Mouse (Mus musculus) embryonic fibroblast, embryonic 13.5 days (primary cell): ENCODE measurements around the gene Cfap43. TPM values are rescaled to one million over a fixed set of nuclear protein-coding genes. Genes with fewer than 3 reads are reported as not detected.

ENCODE experiments used
- H3K27ac ChIP-seq: 2 replicates; pipeline ENCODE4 v1.5.1; 2012; ENCODE audit warnings: low read length, control low read depth, inconsistent platforms; ENCODE audit not compliant: insufficient read depth
- H3K4me1 ChIP-seq: 2 replicates; pipeline ENCODE4 v1.6.1; 2011; ENCODE audit warnings: low read length; ENCODE audit not compliant: control insufficient read depth, insufficient read depth
- H3K4me3 ChIP-seq: 2 replicates; pipeline ENCODE4 v1.5.1; 2011; ENCODE audit warnings: mild to moderate bottlenecking, control low read depth, low read length; ENCODE audit not compliant: insufficient read depth
- CTCF ChIP-seq: IDR thresholded peaks from 2 replicates; pipeline ENCODE4 v1.5.1; 2011; ENCODE audit warnings: mild to moderate bottlenecking, control low read depth, low read length, moderate library complexity, borderline replicate concordance; ENCODE audit not compliant: insufficient read depth
- POLR2A ChIP-seq: IDR thresholded peaks from 2 replicates; pipeline ENCODE4 v1.6.1; 2011; ENCODE audit warnings: low read depth, mild to moderate bottlenecking, control low read depth, low read length, moderate library complexity
- polyA plus RNA-seq: library from polyadenylated mRNA; stranded (reverse); fragments of >200 nt; gene quantifications from 2 replicates; pipeline ENCODE4 v1.2.4, GENCODE M21; 2011; ENCODE audit warnings: low read depth; ENCODE audit not compliant: missing spikeins, insufficient read length

The Cfap43 gene
- polyA plus RNA-seq, 1 experiment, result not detected

DNA sequence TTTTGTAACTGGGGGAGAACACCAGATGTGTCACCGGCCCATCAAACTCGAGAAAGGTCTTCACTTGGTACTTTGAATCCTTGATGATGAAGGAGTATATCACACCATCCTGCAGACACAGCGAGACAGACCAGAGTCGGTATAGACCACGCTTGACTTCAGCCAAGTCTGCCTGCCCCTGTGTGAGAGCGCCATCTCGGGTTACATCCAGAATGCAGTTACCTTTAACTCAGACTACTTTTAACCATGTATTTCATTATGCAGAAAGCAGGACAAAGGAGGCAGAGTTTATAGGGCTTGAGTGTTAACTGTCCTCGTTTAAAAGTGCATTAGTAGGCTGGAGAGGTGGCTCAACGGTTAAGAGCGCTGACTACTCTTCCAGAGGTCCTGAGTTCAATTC, 107.0 kb downstream of the Cfap43 start:
- TF ChIP-seq POLR2A (no peak), CTCF (no peak)
- Histone ChIP-seq H3K4me1 (no peaks in the 10 kb centered on the region), H3K27ac (no peak overlapping the region)

DNA sequence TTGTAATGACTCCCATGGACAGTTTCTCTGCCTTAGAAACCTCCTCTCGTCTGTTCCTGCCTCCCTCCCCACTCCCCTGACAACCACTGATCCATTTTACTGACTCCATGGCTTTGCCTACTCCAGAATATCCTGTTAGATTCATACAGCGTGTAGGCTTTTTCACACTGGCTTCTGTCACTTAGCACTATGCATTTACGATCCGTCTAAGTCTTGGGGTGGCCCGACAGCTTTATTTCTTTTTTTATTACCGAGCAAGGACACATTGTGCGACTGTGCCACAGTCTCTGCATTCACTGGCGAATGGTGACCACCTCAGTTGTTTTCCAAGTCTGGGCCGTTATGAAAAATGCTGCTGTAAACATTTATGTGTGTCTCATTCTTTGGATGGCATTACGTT, 120.5 kb downstream of the Cfap43 start:
- H3K4me3 ChIP-seq, result no peak overlapping the region
- no peaks in the 10 kb centered on the region for H3K4me1 ChIP-seq
- no peak for TF ChIP-seq CTCF
- no peak for TF ChIP-seq POLR2A
- H3K27ac ChIP-seq, result no peak overlapping the region

More for the DNA sequence above, 107.0 kb downstream of the Cfap43 start:
- H3K4me3 ChIP-seq, result no peak overlapping the region

DNA sequence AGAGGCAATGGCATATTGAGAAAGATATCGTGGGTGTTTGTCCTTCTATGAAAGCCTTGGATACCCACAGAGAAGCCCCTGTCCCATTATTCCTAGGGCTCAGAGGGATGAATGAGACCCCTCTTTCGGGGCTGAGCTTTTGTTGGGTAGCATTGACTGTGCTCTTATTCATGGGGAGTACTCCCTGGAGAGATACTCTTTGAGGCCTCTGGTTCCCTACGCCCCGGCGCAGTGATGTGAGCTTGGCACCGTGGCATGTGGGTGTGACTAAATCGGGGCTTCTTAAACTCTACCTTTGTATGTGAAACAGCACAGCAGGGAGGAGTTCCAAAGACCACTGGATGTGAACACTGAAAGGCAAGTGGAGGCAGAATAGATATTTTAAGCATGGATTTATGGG, 122.4 kb downstream of the Cfap43 start:
- TF ChIP-seq POLR2A (no peak), CTCF (no peak)
- H3K4me3 ChIP-seq, result no peak overlapping the region
- no peak overlapping the region for H3K27ac ChIP-seq
- no peaks in the 10 kb centered on the region for H3K4me1 ChIP-seq

DNA sequence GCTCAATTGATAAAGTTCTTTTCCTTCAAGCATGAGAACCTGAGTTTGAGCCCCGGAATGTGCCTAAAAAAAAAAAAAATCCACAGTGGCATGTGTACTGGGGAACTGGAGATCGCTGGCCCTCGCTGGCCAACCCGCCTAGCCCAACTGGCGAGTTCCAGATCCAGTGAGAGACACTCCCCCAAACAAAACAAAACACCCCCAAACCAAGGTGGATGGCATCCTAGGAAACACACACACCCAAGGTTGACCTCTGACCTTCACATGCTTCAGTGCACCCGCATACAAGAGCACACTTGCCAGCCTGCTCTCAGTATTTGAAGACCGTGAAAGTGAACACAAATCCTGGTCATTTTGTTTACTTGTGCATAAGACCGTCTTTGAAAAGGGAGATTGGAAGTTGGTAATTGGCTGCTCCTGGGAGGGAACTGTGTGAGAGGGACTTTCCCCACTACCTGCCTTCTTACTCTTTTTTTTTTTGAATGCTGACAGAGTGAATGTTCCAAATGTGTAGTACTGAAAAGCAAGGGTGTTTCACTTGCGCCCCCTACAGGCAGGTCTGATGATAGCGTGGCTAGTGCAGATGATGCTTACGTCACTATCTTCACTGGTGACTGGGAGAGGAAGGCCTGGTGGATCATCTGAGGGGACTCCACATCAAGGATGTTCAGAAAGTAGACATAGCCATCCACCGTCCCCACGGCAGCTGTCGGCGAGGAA, 123.9 kb downstream of the Cfap43 start:
- Histone ChIP-seq H3K4me1 (no peaks in the 10 kb centered on the region), H3K4me3 (no peak overlapping the region), H3K27ac (no peak overlapping the region)
- TF ChIP-seq POLR2A, result no peak
- TF ChIP-seq CTCF, result peak; percentile 71; the same call in 1 of the 2 replicates

DNA sequence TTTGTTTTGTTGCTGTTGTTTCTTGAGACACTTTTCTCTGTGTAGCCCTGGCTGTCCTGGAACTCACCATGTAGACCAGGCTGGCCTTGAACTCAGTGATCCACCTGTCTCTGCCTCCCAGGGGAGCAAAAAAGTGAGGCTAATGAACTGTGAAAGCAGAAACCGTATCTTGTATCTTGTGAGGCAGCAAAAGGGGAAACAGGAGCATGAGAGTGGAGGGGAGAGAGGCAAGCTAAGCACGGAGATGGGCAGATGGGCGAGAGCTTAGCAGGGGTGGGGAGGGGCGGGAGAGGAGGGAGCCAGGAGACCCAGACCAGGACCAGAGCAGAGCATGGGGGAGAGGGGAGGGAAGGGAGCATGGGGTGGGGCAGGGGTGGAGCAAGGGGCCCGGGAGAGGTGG, 124.8 kb downstream of the Cfap43 start:
- H3K4me3 ChIP-seq, result no peak overlapping the region
- H3K4me1 ChIP-seq, result no peaks in the 10 kb centered on the region
- H3K27ac ChIP-seq, result no peak overlapping the region
- no peak for TF ChIP-seq CTCF
- TF ChIP-seq POLR2A, result no peak

DNA sequence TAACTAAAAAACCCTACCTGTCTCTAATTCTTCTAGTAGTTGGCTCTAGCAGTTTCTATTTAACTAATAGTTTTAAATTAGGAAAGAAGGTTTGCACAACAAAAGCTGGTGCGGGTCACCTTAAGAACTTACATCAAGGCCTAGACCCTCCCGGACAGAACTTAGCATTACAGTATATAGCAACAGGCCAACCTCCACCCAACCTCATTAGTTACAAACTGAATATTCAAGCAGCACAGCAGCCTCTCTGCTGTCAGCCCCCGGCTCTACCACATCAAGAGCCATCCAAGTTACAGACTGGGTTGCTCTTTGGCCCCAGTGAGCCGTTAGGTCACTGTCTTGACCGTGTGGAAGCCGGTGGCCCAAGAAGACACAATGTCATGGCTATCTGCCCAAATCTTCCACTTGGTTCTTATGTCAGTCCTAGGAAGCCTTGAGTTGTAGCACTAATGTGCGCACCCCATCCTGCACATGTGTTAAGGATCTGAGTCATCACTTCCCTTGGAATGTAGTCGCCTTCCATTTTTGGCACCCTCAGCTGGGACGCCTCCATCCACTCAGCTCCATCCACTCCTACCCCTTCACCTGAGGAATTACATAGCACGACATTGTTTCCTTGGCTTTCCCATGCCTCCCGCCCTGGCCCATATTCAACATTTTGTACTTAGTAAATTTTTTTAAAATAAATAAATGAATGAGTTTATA, 128.6 kb downstream of the Cfap43 start:
- Histone ChIP-seq H3K27ac (no peak overlapping the region), H3K4me3 (no peak overlapping the region), H3K4me1 (no peaks in the 10 kb centered on the region)
- TF ChIP-seq CTCF (no peak), POLR2A (no peak)

DNA sequence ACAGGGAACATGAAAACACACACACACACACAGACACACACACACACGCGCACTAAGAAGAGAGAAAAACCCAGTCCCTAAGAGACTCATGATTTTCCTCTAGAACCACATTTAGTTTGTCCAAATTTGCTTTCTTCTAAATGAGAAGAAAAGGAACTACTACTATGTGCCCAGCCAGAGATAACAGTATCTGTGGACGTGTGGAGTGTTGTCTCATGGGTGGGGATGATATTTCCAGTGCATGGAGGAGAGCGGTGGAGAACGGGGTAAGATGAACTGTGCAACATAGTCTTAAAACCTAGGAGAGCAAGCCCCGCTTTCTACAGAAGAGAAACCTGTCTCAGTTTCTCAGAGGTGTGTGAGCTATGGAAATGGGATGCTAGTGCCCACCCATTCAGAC, 135.2 kb downstream of the Cfap43 start:
- Histone ChIP-seq H3K4me3 (no peak overlapping the region), H3K27ac (no peak overlapping the region)

DNA sequence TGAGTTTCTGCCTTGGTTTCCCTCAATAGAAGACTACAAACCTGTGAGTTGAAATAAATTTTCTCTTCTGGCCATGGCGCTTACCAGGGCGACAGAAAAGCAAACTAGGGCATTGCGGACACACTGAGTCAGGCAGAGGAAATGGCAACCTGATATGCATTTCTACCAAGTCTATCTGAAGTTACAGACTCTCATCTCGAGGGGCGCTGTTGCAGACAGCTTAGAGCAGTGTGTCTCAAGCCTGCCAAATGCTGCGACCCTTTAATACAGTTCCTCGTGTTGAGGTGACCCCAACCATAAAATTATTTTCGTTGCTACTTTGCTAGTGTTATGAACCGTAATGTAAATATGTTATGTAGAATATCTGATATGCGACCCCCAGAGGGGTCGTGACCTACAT, 138.1 kb downstream of the Cfap43 start:
- no peak for TF ChIP-seq CTCF
- TF ChIP-seq POLR2A, result no peak
- Histone ChIP-seq H3K4me1 (no peaks in the 10 kb centered on the region), H3K27ac (no peak overlapping the region), H3K4me3 (no peak overlapping the region)

More for the DNA sequence above, 135.2 kb downstream of the Cfap43 start:
- TF ChIP-seq POLR2A, result no peak
- no peak for TF ChIP-seq CTCF
- no peaks in the 10 kb centered on the region for H3K4me1 ChIP-seq

DNA sequence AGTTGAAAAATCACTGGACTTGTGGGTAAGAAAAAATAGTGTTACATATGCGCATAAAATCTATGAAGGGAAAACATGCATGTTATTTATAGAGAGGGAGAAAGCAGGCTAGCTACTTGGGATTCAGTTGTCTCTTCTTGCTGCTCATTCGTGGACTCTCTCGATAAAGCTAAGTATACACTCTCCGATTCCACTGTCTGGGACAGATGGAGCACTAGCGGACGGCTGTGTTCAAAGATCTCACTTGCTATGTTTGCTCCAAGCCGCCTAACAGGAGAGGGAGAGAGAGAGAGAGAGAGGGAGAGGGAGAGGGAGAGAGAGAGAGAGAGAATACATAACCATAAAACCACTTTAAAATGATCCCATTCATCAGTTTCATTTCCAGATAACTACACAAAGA, 138.9 kb downstream of the Cfap43 start:
- Histone ChIP-seq H3K4me3 (no peak overlapping the region), H3K27ac (no peak overlapping the region), H3K4me1 (no peaks in the 10 kb centered on the region)
- TF ChIP-seq POLR2A (no peak), CTCF (no peak)

DNA sequence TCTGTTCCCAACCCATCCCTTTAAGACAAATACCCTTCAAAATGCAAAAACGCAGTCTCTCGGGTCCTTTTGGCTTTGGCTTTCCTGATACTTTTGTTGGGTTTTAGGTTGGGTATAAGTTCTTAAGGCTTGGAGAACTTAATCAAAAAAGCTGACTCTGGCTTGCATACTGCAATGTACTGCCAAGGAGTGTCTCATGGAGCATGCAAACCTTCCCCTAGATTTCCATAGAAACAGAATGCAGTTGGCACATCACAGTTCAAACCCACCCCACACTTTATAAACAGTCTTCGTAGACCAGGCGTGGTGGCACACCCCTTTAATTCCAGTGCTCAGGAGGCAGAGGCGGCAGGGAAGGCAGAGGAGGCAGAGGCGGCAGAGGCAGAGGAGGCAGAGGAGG, 141.2 kb downstream of the Cfap43 start:
- TF ChIP-seq CTCF (no peak), POLR2A (no peak)
- H3K4me1 ChIP-seq, result no peaks in the 10 kb centered on the region

DNA sequence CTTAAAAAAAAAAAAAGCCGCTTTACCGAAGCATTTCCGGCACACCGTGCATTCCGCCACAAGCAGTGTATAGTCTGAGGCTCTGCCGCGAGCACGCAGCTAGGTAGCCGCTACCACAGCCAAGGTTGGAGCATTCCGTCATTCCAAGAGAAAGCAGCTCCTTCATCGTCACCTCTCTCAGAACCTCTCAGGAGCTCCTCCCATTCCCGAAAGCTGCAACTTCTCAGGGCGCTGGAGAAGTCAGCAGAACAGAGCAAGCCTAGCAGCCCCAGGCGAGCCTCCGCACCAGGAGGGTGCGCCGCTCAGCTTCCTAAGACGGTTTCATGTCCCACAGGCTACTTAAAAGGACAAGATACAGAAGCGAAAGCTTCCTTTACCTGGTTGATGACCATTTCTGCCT, 163.5 kb downstream of the Cfap43 start:
- no peaks in the 10 kb centered on the region for H3K4me1 ChIP-seq
- H3K27ac ChIP-seq, result no peak overlapping the region
- TF ChIP-seq CTCF, result no peak
- no peak for TF ChIP-seq POLR2A
- no peak overlapping the region for H3K4me3 ChIP-seq

More for the DNA sequence above, 141.2 kb downstream of the Cfap43 start:
- Histone ChIP-seq H3K27ac (no peak overlapping the region), H3K4me3 (no peak overlapping the region)
